Mouse (Mus musculus) lung, embryonic 15.5 days (tissue): ENCODE measurements around the gene Mpzl2. TPM values are rescaled to one million over a fixed set of nuclear protein-coding genes. Genes with fewer than 3 reads are reported as not detected.

Source experiments
- ATAC-seq: fragments of 200-750 bp; cut with Nextera tagmentation; 2 replicates; pipeline ENCODE4 v1.8.0; 2017; ENCODE audit warnings: moderate number of reproducible peaks, borderline replicate concordance; ENCODE audit not compliant: low FRiP score, low TSS enrichment; ENCODE audit errors: extremely low read depth
- H3K27ac ChIP-seq: fragments of 300-500 bp; sonication (generic); 2 replicates; pipeline ENCODE4 v1.5.1; 2015; ENCODE audit warnings: moderate library complexity, mild to moderate bottlenecking, inconsistent platforms
- H3K27me3 ChIP-seq: fragments of 300-500 bp; sonication (generic); 2 replicates; pipeline ENCODE4 v1.6.1; 2015; ENCODE audit warnings: inconsistent platforms
- H3K36me3 ChIP-seq: fragments of 300-500 bp; sonication (generic); 2 replicates; pipeline ENCODE4 v1.6.1; 2015; ENCODE audit warnings: inconsistent platforms
- H3K4me1 ChIP-seq: fragments of 300-500 bp; sonication (generic); 2 replicates; pipeline ENCODE4 v1.6.1; 2015; ENCODE audit warnings: inconsistent platforms
- H3K4me2 ChIP-seq: fragments of 300-500 bp; sonication (generic); 2 replicates; pipeline ENCODE4 v1.6.1; 2015; ENCODE audit warnings: inconsistent platforms, mild to moderate bottlenecking, moderate library complexity
- H3K4me3 ChIP-seq: fragments of 300-500 bp; sonication (generic); 2 replicates; pipeline ENCODE4 v1.5.1; 2015; ENCODE audit warnings: mild to moderate bottlenecking, inconsistent platforms
- H3K9ac ChIP-seq: fragments of 300-500 bp; sonication (generic); 2 replicates; pipeline ENCODE4 v1.6.1; 2015; ENCODE audit warnings: inconsistent platforms
- H3K9me3 ChIP-seq: fragments of 300-500 bp; sonication (generic); 2 replicates; pipeline ENCODE4 v1.6.1; 2016; ENCODE audit warnings: inconsistent platforms
- WGBS: fragments of 180-500 bp; shearing (Covaris S2); methylation state at CpG from one replicate; pipeline ENCODE4 v1.1.7; 2015; 5-methylcytosine and 5-hydroxymethylcytosine counted together
- polyA plus RNA-seq: library from polyadenylated mRNA; unstranded; fragments of >200 nt; fragmentation: Nextera tagmentation; extraction: Ambion mirVana; gene quantifications from 2 replicates; pipeline ENCODE4 v1.2.1, GENCODE M21; 2015

The Mpzl2 gene
- polyA plus RNA-seq, 1 experiment from 2014 or later: 15.8 TPM

- Histone ChIP-seq H3K4me3 (no peak overlapping the region), H3K27ac (no peak overlapping the region), H3K36me3 (no peaks in the 10 kb centered on the region), H3K4me1 (no peaks in the 10 kb centered on the region; the same call in 1 of the 2 replicates), H3K4me2 (no peak overlapping the region), H3K9me3 (no peaks in the 10 kb centered on the region), H3K27me3 (peaks cover 4% of the 10 kb centered on the region; the same call in 1 of the 2 replicates), H3K9ac (no peak overlapping the region)
- WGBS: 30% methylated on average over 5 of the region's 5 CpGs
- no peak for ATAC-seq
These were observed 18.8 kb downstream of the Mpzl2 start for GRCm38 (mm10) chr9:45058304-45058940.

- Histone ChIP-seq H3K9me3 (no peaks in the 10 kb centered on the region), H3K27ac (no peak overlapping the region), H3K4me2 (no peak overlapping the region), H3K27me3 (peaks cover 4% of the 10 kb centered on the region; the same call in 1 of the 2 replicates), H3K36me3 (no peaks in the 10 kb centered on the region), H3K4me1 (no peaks in the 10 kb centered on the region; the same call in 1 of the 2 replicates), H3K4me3 (no peak overlapping the region), H3K9ac (no peak overlapping the region)
- 40% methylated on average over 7 of the region's 7 CpGs for WGBS
- no peak for ATAC-seq
These were observed 20.6 kb downstream of the Mpzl2 start for GRCm38 (mm10) chr9:45060151-45060550.

DNA sequence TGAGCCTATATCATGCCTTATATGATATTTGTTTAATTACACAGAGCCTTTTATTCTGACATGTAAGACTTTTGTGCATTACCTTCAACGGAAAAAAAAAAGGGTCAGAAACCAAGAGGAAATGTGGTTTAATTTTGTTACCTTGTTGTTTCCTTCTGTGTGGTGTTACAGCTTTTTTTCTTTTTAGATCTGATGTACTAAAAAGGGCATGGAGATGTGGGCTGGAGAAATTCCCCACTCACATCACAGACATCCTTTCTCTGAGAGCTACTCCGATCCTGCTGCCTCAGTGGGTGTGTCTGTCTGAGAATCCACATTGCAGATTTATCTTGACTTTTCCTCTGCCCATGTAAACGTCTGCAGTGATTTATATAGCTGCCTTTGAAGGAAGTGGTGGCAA is 23.1 kb downstream of the Mpzl2 start:
- H3K9me3 ChIP-seq: no peaks in the 10 kb centered on the region
- 50% methylated on average over 3 of the region's 3 CpGs for WGBS
- no peak for ATAC-seq
- H3K4me3 ChIP-seq: no peak overlapping the region
- H3K36me3 ChIP-seq: no peaks in the 10 kb centered on the region
- no peak overlapping the region for H3K4me2 ChIP-seq
- H3K27ac ChIP-seq: no peak overlapping the region
- no peak overlapping the region for H3K9ac ChIP-seq
- H3K27me3 ChIP-seq: no peaks in the 10 kb centered on the region
- no peaks in the 10 kb centered on the region; the same call in 1 of the 2 replicates for H3K4me1 ChIP-seq

GRCm38 (mm10) chr9:45064421-45064820 is 24.8 kb downstream of the Mpzl2 start:
- H3K4me3 ChIP-seq: no peak overlapping the region
- H3K4me1 ChIP-seq: no peaks in the 10 kb centered on the region; the same call in 1 of the 2 replicates
- WGBS: 70% methylated on average over 6 of the region's 6 CpGs
- ATAC-seq: no peak
- H3K27me3 ChIP-seq: no peaks in the 10 kb centered on the region
- H3K4me2 ChIP-seq: no peak overlapping the region
- H3K9me3 ChIP-seq: no peaks in the 10 kb centered on the region
- no peak overlapping the region for H3K27ac ChIP-seq
- H3K9ac ChIP-seq: no peak overlapping the region
- no peaks in the 10 kb centered on the region for H3K36me3 ChIP-seq

- no peak for ATAC-seq
- 74% methylated on average over 4 of the region's 4 CpGs for WGBS
- Histone ChIP-seq H3K4me1 (no peaks in the 10 kb centered on the region), H3K9ac (no peak overlapping the region), H3K36me3 (no peaks in the 10 kb centered on the region), H3K27me3 (no peaks in the 10 kb centered on the region), H3K4me3 (no peak overlapping the region), H3K27ac (no peak overlapping the region), H3K4me2 (no peak overlapping the region), H3K9me3 (no peaks in the 10 kb centered on the region)
These were observed 27.1 kb downstream of the Mpzl2 start for GRCm38 (mm10) chr9:45066735-45067134.

DNA sequence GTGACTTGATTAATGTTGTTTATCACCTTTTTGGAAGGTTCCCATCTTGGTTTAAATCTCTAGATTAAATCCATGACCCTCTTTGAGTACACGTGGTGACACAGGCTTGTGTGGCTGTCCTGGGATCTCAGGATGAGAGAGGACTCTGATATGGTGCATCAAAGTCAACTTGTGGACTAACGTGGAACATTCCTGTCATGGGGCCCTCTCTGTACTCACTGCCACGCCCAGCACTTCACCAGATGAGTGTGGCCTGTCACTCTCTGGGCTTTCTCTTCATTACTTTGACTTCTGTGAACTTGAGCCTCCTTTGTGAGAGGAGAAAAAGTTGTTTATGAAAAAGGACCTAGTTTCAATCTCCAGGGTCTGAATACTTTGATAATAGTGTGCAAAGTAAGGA is 32.2 kb downstream of the Mpzl2 start:
- Histone ChIP-seq H3K4me2 (no peak overlapping the region), H3K9me3 (no peaks in the 10 kb centered on the region), H3K4me3 (no peak overlapping the region), H3K9ac (no peak overlapping the region), H3K36me3 (no peaks in the 10 kb centered on the region), H3K4me1 (no peaks in the 10 kb centered on the region), H3K27me3 (no peaks in the 10 kb centered on the region), H3K27ac (no peak overlapping the region)
- no peak for ATAC-seq
- WGBS: 37% methylated on average over 3 of the region's 3 CpGs

- Histone ChIP-seq H3K27me3 (no peaks in the 10 kb centered on the region; the same call in 1 of the 2 replicates), H3K4me1 (no peaks in the 10 kb centered on the region), H3K9me3 (no peaks in the 10 kb centered on the region), H3K4me3 (no peak overlapping the region), H3K27ac (no peak overlapping the region), H3K9ac (no peak overlapping the region), H3K4me2 (no peak overlapping the region), H3K36me3 (no peaks in the 10 kb centered on the region)
- WGBS: 51% methylated on average over 3 of the region's 3 CpGs
- no peak for ATAC-seq
These were observed 38.3 kb downstream of the Mpzl2 start for GRCm38 (mm10) chr9:45077859-45078258.

DNA sequence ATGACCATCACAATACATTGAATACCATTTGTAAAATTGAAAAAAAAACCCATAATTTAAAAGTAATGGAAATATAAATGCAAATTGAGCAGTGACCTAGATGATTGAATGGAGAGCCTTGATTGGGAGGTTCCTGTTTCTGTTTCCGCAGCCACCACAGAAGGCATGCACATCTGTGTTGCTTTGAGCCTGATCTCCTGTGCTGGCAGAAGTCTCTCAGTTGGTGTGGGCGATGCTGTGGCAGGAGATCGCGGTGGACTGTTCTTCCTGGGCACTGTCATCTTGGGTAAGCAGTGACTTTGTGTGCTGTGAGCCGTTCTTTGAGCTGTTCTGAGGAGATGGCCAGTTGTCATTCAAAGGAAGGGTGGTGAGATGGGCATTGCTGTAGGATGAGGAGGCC is 39.4 kb downstream of the Mpzl2 start, which contains the start of gene Jaml:
Jaml (plus strand) TSS at position 173 of the 400 bp plus-strand sequence.
- Histone ChIP-seq H3K27ac (no peak within 1 kb of the TSS), H3K4me3 (no peak within 1 kb of the TSS), H3K36me3 (no peaks in the 10 kb centered on the region), H3K9me3 (no peaks in the 10 kb centered on the region), H3K27me3 (no peaks in the 10 kb centered on the region; the same call in none of the 2 replicates), H3K4me1 (no peaks in the 10 kb centered on the region), H3K4me2 (no peak within 1 kb of the TSS), H3K9ac (no peak within 1 kb of the TSS)
- no peak for ATAC-seq
- 84% methylated on average over 5 of the region's 5 CpGs for WGBS

DNA sequence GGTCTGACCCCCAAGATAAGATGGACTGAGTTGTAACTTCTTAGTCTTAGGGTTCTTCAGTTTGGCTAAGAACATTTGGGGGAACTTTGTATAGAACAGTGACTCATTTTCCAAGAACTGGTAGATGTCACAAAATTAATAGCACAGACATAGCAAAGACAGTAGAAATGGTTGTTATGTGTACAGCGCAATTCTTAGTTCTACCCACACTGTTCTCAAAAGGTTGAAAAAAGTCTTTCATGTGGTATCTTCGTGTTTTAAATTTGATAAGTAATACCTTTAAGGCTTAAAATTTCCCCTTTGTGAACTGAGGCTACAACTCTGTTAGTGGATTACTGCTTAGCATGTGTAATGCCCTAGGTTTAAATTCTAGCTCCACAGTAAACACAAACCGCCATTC is 43.5 kb downstream of the Mpzl2 start:
- 82% methylated on average over 3 of the region's 3 CpGs for WGBS
- no peaks in the 10 kb centered on the region; the same call in none of the 2 replicates for H3K27me3 ChIP-seq
- no peaks in the 10 kb centered on the region for H3K9me3 ChIP-seq
- no peak overlapping the region for H3K27ac ChIP-seq
- ATAC-seq: no peak
- no peak overlapping the region for H3K4me3 ChIP-seq
- no peaks in the 10 kb centered on the region for H3K4me1 ChIP-seq
- H3K4me2 ChIP-seq: no peak overlapping the region
- H3K36me3 ChIP-seq: no peaks in the 10 kb centered on the region
- no peak overlapping the region for H3K9ac ChIP-seq

DNA sequence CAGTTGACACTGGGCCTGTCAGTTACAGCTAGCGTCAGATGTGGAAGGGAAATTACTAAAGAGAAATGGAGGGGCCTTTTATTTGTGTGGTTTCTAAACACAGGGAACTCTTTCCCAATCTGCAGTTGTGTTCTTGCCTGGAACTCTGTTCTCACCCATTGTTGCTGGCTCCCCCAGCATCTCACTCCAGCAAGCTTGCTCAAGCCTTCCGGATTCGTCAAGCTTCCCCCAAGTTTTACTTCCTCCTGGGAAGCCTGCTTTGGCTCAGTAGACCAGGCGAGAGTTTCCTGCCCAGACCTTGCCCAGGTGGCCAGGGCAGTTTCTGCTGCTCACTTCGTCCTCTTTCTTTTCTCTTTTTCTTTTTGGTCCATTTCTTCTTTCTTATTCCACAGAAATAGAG is 45.0 kb downstream of the Mpzl2 start:
- Histone ChIP-seq H3K4me1 (no peaks in the 10 kb centered on the region), H3K27ac (no peak overlapping the region), H3K36me3 (no peaks in the 10 kb centered on the region), H3K9me3 (no peaks in the 10 kb centered on the region), H3K27me3 (no peaks in the 10 kb centered on the region; the same call in none of the 2 replicates), H3K4me3 (no peak overlapping the region), H3K9ac (no peak overlapping the region), H3K4me2 (no peak overlapping the region)
- WGBS: 69% methylated on average over 5 of the region's 5 CpGs
- ATAC-seq: no peak

DNA sequence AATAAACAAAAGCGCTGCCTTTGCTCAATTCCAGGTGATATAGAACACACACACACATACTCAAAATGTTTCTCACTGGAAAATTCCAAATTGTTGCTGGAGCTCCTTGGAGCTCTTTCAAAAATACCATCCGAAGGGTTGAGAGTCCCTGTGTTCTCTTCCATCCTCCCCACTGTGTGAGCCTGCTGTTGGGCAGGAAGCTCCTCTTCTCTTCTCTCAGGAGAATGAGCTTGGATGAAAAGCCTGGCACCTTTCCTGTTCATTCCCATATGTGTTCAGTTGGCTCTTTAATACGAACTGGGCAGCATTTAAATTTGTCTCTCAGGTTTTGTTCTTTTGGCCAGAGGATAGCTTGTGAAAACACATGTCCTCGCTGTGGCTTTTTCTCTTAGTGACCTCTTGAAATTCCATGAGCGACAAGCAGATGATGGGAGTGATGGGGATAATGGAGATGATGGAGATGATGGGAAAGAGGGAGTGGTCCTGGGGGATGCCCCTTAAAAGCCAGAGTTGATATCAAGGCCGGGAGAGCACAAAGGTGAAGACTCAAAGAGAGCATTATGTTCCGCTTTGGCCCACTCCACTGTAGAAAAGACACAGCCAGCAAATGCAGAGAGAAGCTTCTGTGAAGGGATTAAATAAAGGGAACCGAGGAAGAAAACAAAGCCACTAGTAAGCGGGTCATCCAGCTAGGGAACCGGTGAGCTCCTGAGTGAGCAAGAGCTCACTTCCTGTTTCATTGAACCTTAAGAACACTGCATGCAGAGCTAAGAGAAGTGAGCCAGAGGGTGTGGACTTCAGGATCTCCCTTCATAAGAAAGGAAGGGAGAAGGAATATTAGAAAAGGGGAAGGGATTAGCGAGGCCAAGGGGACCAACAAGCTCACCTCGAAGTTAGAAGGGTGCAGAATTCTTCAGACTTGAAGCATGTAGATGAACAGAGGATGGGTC is 46.4 kb downstream of the Mpzl2 start:
- no peaks in the 10 kb centered on the region; the same call in none of the 2 replicates for H3K27me3 ChIP-seq
- WGBS: 69% methylated on average over 12 of the region's 12 CpGs
- no peak overlapping the region for H3K9ac ChIP-seq
- H3K4me3 ChIP-seq: no peak overlapping the region
- H3K36me3 ChIP-seq: no peaks in the 10 kb centered on the region
- no peak overlapping the region for H3K27ac ChIP-seq
- no peaks in the 10 kb centered on the region for H3K9me3 ChIP-seq
- no peak for ATAC-seq
- no peaks in the 10 kb centered on the region for H3K4me1 ChIP-seq
- no peak overlapping the region for H3K4me2 ChIP-seq

- no peaks in the 10 kb centered on the region for H3K4me1 ChIP-seq
- no peak overlapping the region for H3K9ac ChIP-seq
- no peaks in the 10 kb centered on the region for H3K9me3 ChIP-seq
- no peak for ATAC-seq
- H3K27me3 ChIP-seq: no peaks in the 10 kb centered on the region; the same call in 1 of the 2 replicates
- H3K27ac ChIP-seq: no peak overlapping the region
- H3K36me3 ChIP-seq: no peaks in the 10 kb centered on the region
- H3K4me3 ChIP-seq: no peak overlapping the region
- no peak overlapping the region for H3K4me2 ChIP-seq
These were observed 48.4 kb downstream of the Mpzl2 start for GRCm38 (mm10) chr9:45088040-45088439.
